Mouse (Mus musculus): ENCODE measurements around the gene BC004004.
"Not testable (repeated sequence)": the region's sequence is repeated elsewhere in the genome, so short reads cannot be mapped to it uniquely, and the experiment has no call there.

- TF ChIP-seq CTCF (IDR thresholded peaks at IDR 0.05 in 2 of 3, conservative IDR thresholded peaks at IDR 0.05 in 1 of 3; ENCODE audit: control insufficient read depth in 1 of 3, insufficient read depth in 1 of 3, low read depth in 2 of 3, low read length in 3 of 3, poor library complexity in 1 of 3, severe bottlenecking in 1 of 3); EP300 (IDR thresholded peaks at IDR 0.05; ENCODE audit: low read depth in 1 of 2, low read length in 2 of 2): not testable (repeated sequence)
These were observed 48.8 kb downstream of the BC004004 start, which contains the start of gene Pi16 for GRCm38 (mm10) chr17:29317380-29317779.

Measured in MEL (cell line).